Mouse (Mus musculus): Measurements from ENCODE around the gene Soat1. TPM values are rescaled to one million over a fixed set of nuclear protein-coding genes. Genes with fewer than 3 reads are reported as not detected.
"Not testable (repeated sequence)": the region's sequence is repeated elsewhere in the genome, so short reads cannot be mapped to it uniquely, and the experiment has no call there.

Gene Soat1
- polyA plus RNA-seq, 1 experiment = 26.0 TPM

DNA sequence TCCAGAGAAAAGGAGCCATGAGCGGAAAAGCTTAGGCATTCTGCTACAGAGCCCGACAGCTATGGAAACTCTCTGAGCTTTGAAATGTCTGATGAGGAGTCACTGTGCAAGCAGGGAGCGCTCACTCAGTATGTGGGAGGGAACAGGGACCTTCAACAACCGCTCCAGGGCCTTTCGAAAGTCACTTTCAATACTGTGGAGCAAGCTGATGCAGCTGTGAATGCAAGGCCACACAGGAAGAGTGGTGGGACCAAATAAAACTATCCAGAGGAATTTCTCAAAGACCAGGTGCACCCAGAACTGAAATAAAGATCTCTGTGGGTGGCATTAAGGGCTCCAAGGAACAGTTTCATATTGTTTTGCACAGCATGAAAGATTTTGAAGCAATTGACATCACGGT is 51.3 kb downstream of the Soat1 start:
- Histone ChIP-seq H3K27me3 (ENCODE audit: control insufficient read depth, insufficient read depth, low read length) (peaks cover 2% of the 10 kb centered on the region; the same call in 1 of the 2 replicates), H3K27ac (ENCODE audit: insufficient read depth, low read length) (no peak overlapping the region), H3K4me3 (ENCODE audit: extremely low read depth, insufficient read depth, insufficient read length) (no peak overlapping the region), H3K36me3 (ENCODE audit: control insufficient read depth, insufficient read depth, low read length) (no peaks in the 10 kb centered on the region; the same call in 1 of the 2 replicates), H3K4me1 (ENCODE audit: control insufficient read depth, insufficient read depth, insufficient read length) (no peaks in the 10 kb centered on the region)
- 84% methylated on average over 6 of the region's 6 CpGs for WGBS
- DNase-seq (ENCODE audit: low read depth in 1 of 2, low spot score in 2 of 2) = no peak
- TF ChIP-seq CTCF (IDR thresholded peaks at IDR 0.05; ENCODE audit: extremely low read depth, insufficient read depth, insufficient read length, insufficient replicate concordance) (no peak), POLR2A (IDR thresholded peaks at IDR 0.05; ENCODE audit: low read depth, low read length) (no peak)

DNA sequence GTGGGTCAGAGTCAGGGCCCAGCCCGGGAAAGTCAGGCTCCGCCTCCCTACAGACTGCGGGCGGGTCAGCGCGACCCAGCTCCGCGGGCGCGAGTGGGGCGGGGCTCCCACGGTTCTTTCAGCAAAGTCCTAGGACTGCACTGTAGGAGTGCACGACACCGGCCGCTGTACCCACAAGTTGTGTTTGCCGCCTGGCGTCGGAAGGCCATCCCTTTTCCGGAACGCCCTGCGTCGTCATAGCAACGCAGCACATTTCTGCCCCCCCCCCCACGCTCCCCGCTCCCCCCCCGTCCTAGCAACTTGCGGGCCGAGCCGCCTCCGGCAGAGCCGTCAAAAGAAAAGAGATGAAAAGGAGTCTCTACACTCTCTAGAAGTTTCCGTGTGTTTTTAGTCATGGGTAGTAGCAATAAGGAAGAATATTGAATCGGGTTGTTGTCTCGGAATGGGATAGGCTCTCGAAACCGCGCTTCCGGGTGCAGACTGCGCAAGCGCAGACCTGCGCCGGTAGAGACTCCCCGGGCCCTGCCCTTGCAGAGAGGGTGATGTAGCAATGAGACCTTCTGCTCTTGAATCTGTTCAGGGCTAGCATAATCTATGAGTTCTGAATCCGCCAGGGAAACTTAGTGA is 53.3 kb downstream of the Soat1 start, which contains the start of gene Axdnd1:
Gene Axdnd1 (minus strand): TSS at position 489 of the 627 bp plus-strand sequence.
- peak; percentile 78 to 88 for DNase-seq (ENCODE audit: low read depth in 1 of 2, low spot score in 2 of 2)
- Histone ChIP-seq H3K27me3 (ENCODE audit: control insufficient read depth, insufficient read depth, low read length) (peaks cover 2% of the 10 kb centered on the region; the same call in 1 of the 2 replicates), H3K27ac (ENCODE audit: insufficient read depth, low read length) (peak within 1 kb of the TSS; percentile 91), H3K36me3 (ENCODE audit: control insufficient read depth, insufficient read depth, low read length) (no peaks in the 10 kb centered on the region), H3K4me1 (ENCODE audit: control insufficient read depth, insufficient read depth, insufficient read length) (no peaks in the 10 kb centered on the region), H3K4me3 (ENCODE audit: extremely low read depth, insufficient read depth, insufficient read length) (peak within 1 kb of the TSS; percentile 87)
- under 1% methylated on average over 44 of the region's 44 CpGs for WGBS
- no peak for TF ChIP-seq CTCF (IDR thresholded peaks at IDR 0.05; ENCODE audit: extremely low read depth, insufficient read depth, insufficient read length, insufficient replicate concordance)
- TF ChIP-seq POLR2A (IDR thresholded peaks at IDR 0.05; ENCODE audit: low read depth, low read length) = peak; percentile 24; the same call in 1 of the 2 replicates

DNA sequence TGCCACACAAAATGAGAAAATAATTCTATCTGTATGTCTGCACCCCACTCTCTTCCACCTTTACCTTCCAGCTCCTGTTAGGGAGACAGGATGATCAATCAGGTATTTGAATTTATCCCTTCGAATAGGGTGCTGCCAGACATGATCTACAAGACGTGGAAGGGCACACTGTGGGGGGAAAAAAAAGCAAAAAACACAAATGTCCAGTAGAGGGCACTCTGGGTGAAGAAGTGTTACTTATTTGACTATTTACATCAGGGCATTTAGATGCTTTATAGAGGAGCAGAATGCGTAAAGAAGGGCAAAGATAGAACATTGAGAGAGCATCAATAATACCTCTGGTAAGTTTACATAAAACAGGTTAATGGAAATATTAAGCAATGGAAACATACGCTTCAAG is 56.0 kb downstream of the Soat1 start:
- H3K36me3 ChIP-seq (ENCODE audit: control insufficient read depth, insufficient read depth, low read length) = no peaks in the 10 kb centered on the region
- peaks cover 2% of the 10 kb centered on the region; the same call in 1 of the 2 replicates for H3K27me3 ChIP-seq (ENCODE audit: control insufficient read depth, insufficient read depth, low read length)
- no peak overlapping the region for H3K27ac ChIP-seq (ENCODE audit: insufficient read depth, low read length)
- H3K4me1 ChIP-seq (ENCODE audit: control insufficient read depth, insufficient read depth, insufficient read length) = no peaks in the 10 kb centered on the region
- DNase-seq (ENCODE audit: low read depth in 1 of 2, low spot score in 2 of 2) = peak; percentile 45 to 50
- TF ChIP-seq CTCF (IDR thresholded peaks at IDR 0.05; ENCODE audit: extremely low read depth, insufficient read depth, insufficient read length, insufficient replicate concordance) = no peak
- no peak for TF ChIP-seq POLR2A (IDR thresholded peaks at IDR 0.05; ENCODE audit: low read depth, low read length)
- 64% methylated on average over 4 of the region's 4 CpGs for WGBS
- H3K4me3 ChIP-seq (ENCODE audit: extremely low read depth, insufficient read depth, insufficient read length) = no peak overlapping the region

DNA sequence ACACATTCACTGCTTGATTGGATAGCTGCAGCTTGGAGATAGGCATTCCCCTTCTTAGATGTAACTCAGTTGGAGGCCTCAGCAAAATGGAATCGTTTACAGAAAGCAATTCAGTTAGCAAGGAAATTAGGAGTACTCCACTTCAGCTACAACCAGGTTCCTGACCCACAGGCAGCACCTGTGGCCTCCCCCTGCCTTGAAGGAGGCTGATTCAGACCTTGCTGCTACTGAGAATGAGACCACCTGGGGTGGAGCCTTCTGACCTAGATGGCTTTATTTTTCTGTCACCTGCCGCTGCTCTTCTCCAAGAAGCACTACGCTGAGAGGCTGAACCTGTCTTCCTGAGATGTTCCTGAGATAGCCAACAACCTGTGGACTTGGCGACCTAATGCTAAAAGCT is 65.6 kb downstream of the Soat1 start:
- H3K4me1 ChIP-seq (ENCODE audit: control insufficient read depth, insufficient read depth, insufficient read length) = no peaks in the 10 kb centered on the region
- no peak overlapping the region; the same call in 1 of the 2 replicates for H3K27ac ChIP-seq (ENCODE audit: insufficient read depth, low read length)
- no peaks in the 10 kb centered on the region for H3K27me3 ChIP-seq (ENCODE audit: control insufficient read depth, insufficient read depth, low read length)
- no peak overlapping the region for H3K4me3 ChIP-seq (ENCODE audit: extremely low read depth, insufficient read depth, insufficient read length)
- no peaks in the 10 kb centered on the region for H3K36me3 ChIP-seq (ENCODE audit: control insufficient read depth, insufficient read depth, low read length)
- TF ChIP-seq CTCF (IDR thresholded peaks at IDR 0.05; ENCODE audit: extremely low read depth, insufficient read depth, insufficient read length, insufficient replicate concordance) (no peak), POLR2A (IDR thresholded peaks at IDR 0.05; ENCODE audit: low read depth, low read length) (no peak)
- WGBS = 52% methylated on average over 4 of the region's 4 CpGs
- no peak for DNase-seq (ENCODE audit: low read depth in 1 of 2, low spot score in 2 of 2)

DNA sequence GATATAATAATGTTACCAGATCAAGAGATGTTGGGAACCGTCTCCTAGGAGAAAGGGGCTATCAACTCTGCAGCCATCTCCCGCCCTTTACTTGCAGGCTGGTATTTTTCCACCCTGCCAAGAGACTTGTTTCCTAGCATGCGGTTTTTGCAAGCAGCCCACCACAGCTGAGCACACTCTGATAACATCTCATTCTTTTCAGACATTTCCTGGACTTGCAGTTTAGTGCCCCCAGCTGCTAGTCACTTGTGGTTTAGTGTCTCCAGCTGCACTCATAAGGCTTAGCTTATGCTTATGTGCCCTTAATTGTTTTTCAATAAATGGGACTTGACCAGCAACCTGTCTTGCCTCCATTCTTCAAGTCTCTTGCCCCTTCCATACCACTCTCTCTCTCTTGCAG is 66.1 kb downstream of the Soat1 start:
- TF ChIP-seq POLR2A (IDR thresholded peaks at IDR 0.05; ENCODE audit: low read depth, low read length) (no peak), CTCF (IDR thresholded peaks at IDR 0.05; ENCODE audit: extremely low read depth, insufficient read depth, insufficient read length, insufficient replicate concordance) (no peak)
- DNase-seq (ENCODE audit: low read depth in 1 of 2, low spot score in 2 of 2) = no peak
- H3K4me1 ChIP-seq (ENCODE audit: control insufficient read depth, insufficient read depth, insufficient read length) = no peaks in the 10 kb centered on the region
- H3K36me3 ChIP-seq (ENCODE audit: control insufficient read depth, insufficient read depth, low read length) = no peaks in the 10 kb centered on the region
- WGBS = 6% methylated on average over 3 of the region's 3 CpGs
- no peaks in the 10 kb centered on the region for H3K27me3 ChIP-seq (ENCODE audit: control insufficient read depth, insufficient read depth, low read length)
- H3K4me3 ChIP-seq (ENCODE audit: extremely low read depth, insufficient read depth, insufficient read length) = no peak overlapping the region
- no peak overlapping the region for H3K27ac ChIP-seq (ENCODE audit: insufficient read depth, low read length)

DNA sequence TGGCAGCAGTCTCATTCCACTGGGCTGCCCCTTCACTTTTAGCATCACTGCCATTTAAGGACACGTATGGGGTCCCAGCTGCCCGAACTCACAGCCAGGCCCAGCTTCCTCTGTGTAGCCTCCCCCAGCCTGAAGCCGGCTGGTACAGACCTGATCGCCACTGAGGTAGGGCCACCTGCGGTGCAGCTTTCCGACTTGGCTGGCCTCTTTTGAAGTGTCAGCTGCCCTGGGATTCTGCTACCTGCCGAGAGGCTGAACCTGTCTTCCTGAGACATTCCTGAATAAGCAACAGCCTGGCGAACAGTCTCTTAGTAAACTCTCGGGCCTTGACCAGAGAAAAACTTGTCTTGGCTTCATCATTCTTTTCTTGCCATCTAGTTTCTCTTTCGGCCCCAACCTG is 70.9 kb downstream of the Soat1 start:
- Histone ChIP-seq H3K4me3 (ENCODE audit: extremely low read depth, insufficient read depth, insufficient read length) (no peak overlapping the region), H3K36me3 (ENCODE audit: control insufficient read depth, insufficient read depth, low read length) (no peaks in the 10 kb centered on the region), H3K27me3 (ENCODE audit: control insufficient read depth, insufficient read depth, low read length) (no peaks in the 10 kb centered on the region), H3K27ac (ENCODE audit: insufficient read depth, low read length) (no peak overlapping the region), H3K4me1 (ENCODE audit: control insufficient read depth, insufficient read depth, insufficient read length) (no peaks in the 10 kb centered on the region)
- no peak for DNase-seq (ENCODE audit: low read depth in 1 of 2, low spot score in 2 of 2)
- 92% methylated on average over 10 of the region's 10 CpGs for WGBS
- no peak for TF ChIP-seq POLR2A (IDR thresholded peaks at IDR 0.05; ENCODE audit: low read depth, low read length)
- no peak for TF ChIP-seq CTCF (IDR thresholded peaks at IDR 0.05; ENCODE audit: extremely low read depth, insufficient read depth, insufficient read length, insufficient replicate concordance)

DNA sequence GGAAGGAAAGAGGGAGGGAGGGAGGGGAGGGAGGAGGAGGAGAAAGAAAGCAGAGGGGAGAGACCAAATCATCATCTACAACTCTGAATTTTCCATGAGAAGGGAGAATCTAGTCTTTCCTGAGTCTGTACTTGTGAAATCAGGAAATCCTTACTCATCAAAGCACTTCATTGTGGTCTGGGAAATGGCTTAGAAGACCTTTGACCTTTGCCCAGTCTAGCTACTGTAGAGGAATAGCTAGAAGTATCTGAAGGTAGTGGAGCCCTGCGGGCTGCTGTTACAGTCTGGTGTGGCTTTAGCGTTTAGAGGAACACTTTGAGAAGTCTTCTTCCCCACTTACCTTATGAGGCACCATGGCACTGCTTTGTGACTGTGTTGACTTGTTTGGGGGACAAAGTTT is 71.6 kb downstream of the Soat1 start:
- no peaks in the 10 kb centered on the region for H3K27me3 ChIP-seq (ENCODE audit: control insufficient read depth, insufficient read depth, low read length)
- DNase-seq (ENCODE audit: low read depth in 1 of 2, low spot score in 2 of 2) = no peak
- WGBS = 84% methylated on average over 2 of the region's 2 CpGs
- H3K27ac ChIP-seq (ENCODE audit: insufficient read depth, low read length) = no peak overlapping the region
- TF ChIP-seq POLR2A (IDR thresholded peaks at IDR 0.05; ENCODE audit: low read depth, low read length) (no peak), CTCF (IDR thresholded peaks at IDR 0.05; ENCODE audit: extremely low read depth, insufficient read depth, insufficient read length, insufficient replicate concordance) (no peak)
- H3K4me1 ChIP-seq (ENCODE audit: control insufficient read depth, insufficient read depth, insufficient read length) = no peaks in the 10 kb centered on the region
- H3K4me3 ChIP-seq (ENCODE audit: extremely low read depth, insufficient read depth, insufficient read length) = no peak overlapping the region
- H3K36me3 ChIP-seq (ENCODE audit: control insufficient read depth, insufficient read depth, low read length) = no peaks in the 10 kb centered on the region

DNA sequence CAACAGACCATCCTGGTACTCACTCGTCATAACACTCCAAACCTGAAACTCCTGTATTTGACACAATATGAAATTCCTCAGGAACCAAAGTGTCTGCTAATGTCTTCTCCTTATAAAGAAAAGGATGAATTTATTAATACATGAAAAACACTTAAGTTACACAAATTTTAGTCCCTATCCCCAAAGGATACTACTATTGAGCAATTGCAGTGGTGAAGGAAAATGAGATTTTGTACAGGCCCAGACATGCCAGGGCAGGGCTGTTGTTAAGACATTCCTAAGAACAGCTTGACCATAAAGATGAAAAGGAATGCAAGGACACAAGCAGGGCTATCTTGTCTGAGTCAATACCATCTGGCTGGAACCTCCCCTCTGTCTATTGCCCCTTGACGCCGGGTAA is 74.0 kb downstream of the Soat1 start:
- WGBS = 91% methylated on average over 3 of the region's 3 CpGs
- H3K4me3 ChIP-seq (ENCODE audit: extremely low read depth, insufficient read depth, insufficient read length); H3K36me3 ChIP-seq (ENCODE audit: control insufficient read depth, insufficient read depth, low read length); DNase-seq (ENCODE audit: low read depth in 1 of 2, low spot score in 2 of 2); H3K27ac ChIP-seq (ENCODE audit: insufficient read depth, low read length); H3K4me1 ChIP-seq (ENCODE audit: control insufficient read depth, insufficient read depth, insufficient read length); H3K27me3 ChIP-seq (ENCODE audit: control insufficient read depth, insufficient read depth, low read length): not testable (repeated sequence)

Data from spleen, adult 2 months (tissue).